Mouse (Mus musculus): ENCODE measurements around the gene Cad.

- TF ChIP-seq GATA1 (IDR thresholded peaks at IDR 0.05; ENCODE audit: low read length) (no peak), TAL1 (IDR thresholded peaks at IDR 0.05; ENCODE audit: low read length) (no peak)
Observed at GRCm38 (mm10) chr5:31022690-31023089, 31.9 kb upstream of the Cad start.
